Mouse (Mus musculus): Measurements from ENCODE around the gene C1ql2.

- TF ChIP-seq EP300 (IDR thresholded peaks at IDR 0.05; ENCODE audit: low read depth) (no peak), CTCF (IDR thresholded peaks at IDR 0.05; ENCODE audit: low read depth) (no peak)
Observed at GRCm38 (mm10) chr1:120328212-120328611, 12.2 kb upstream of the C1ql2 start.
